Mouse (Mus musculus) c-Kit-positive CD71-positive TER-119-positive erythroid progenitor cells, embryonic 14.5 days (primary cell): Measurements from ENCODE around the gene Galnt11.

Experiments used
- DNase-seq: peaks from one replicate; pipeline ENCODE4 v3.0.0-alpha.2; 2013; ENCODE audit warnings: low spot score

The Galnt11 gene

GRCm38 (mm10) chr5:25254491-25254890 is 32.8 kb downstream of the Galnt11 start:
- no peak for DNase-seq

- DNase-seq: no peak
Observed at GRCm38 (mm10) chr5:25256686-25257085, 35.0 kb downstream of the Galnt11 start.

GRCm38 (mm10) chr5:25261452-25261851 is 39.7 kb downstream of the Galnt11 start:
- no peak for DNase-seq

GRCm38 (mm10) chr5:25262266-25262665 is 40.6 kb downstream of the Galnt11 start:
- no peak for DNase-seq

GRCm38 (mm10) chr5:25268258-25268888 is 46.7 kb downstream of the Galnt11 start:
- DNase-seq: no peak

- no peak for DNase-seq
Observed at GRCm38 (mm10) chr5:25275629-25276028, 53.9 kb downstream of the Galnt11 start.

- DNase-seq: no peak
Observed at GRCm38 (mm10) chr5:25276365-25276764, 54.7 kb downstream of the Galnt11 start.

- no peak for DNase-seq
Observed at GRCm38 (mm10) chr5:25283988-25284387, 62.3 kb downstream of the Galnt11 start.

- peak; percentile 9 for DNase-seq
Observed at GRCm38 (mm10) chr5:25296830-25297229, 75.1 kb downstream of the Galnt11 start.

- DNase-seq: peak; percentile 19
Observed at GRCm38 (mm10) chr5:25310226-25310625, 88.5 kb downstream of the Galnt11 start.

- DNase-seq: no peak
Observed at GRCm38 (mm10) chr5:25313881-25314280, 92.2 kb downstream of the Galnt11 start.
